Mouse (Mus musculus) CH12.LX (cell line): Measurements from ENCODE around the gene Pls3.

Source experiments
- CTCF ChIP-seq, 2 experiments: IDR thresholded peaks in 1 of 2; conservative IDR thresholded peaks in 1 of 2; 2 replicates each; pipeline ENCODE4 v1.5.1; 2011 to 2012; ENCODE audit warnings: low read depth in 2 of 2, low read length in 2 of 2, improper control_type of control experiment in 1 of 2, inconsistent platforms in 1 of 2, mild to moderate bottlenecking in 1 of 2, moderate library complexity in 1 of 2
- KAT2A ChIP-seq: IDR thresholded peaks from 2 replicates; pipeline ENCODE4 v1.6.1; 2012; ENCODE audit warnings: low read length, improper control_type of control experiment, inconsistent platforms; ENCODE audit not compliant: insufficient replicate concordance
- NRF1 ChIP-seq: IDR thresholded peaks from 2 replicates; pipeline ENCODE4 v1.6.1; 2014; ENCODE audit warnings: low read depth, mild to moderate bottlenecking, inconsistent platforms, low read length, improper control_type of control experiment, moderate library complexity
- PAX5 ChIP-seq: IDR thresholded peaks from 2 replicates; pipeline ENCODE4 v1.6.1; 2012; ENCODE audit warnings: low read length, inconsistent platforms, mixed read lengths
- POLR2A ChIP-seq: IDR thresholded peaks from 2 replicates; pipeline ENCODE4 v1.6.1; 2011; ENCODE audit warnings: low read depth, mild to moderate bottlenecking, improper control_type of control experiment, low read length
- ZC3H11A ChIP-seq: IDR thresholded peaks from 2 replicates; pipeline ENCODE4 v1.6.1; 2012; ENCODE audit warnings: low read depth, mild to moderate bottlenecking, inconsistent platforms, low read length, improper control_type of control experiment
- ZKSCAN1 ChIP-seq: IDR thresholded peaks from 2 replicates; pipeline ENCODE4 v1.6.1; 2012; ENCODE audit warnings: low read depth, inconsistent platforms, low read length, improper control_type of control experiment, borderline replicate concordance

GRCm38 (mm10) chrX:75861715-75862114, 13.3 kb downstream of the Pls3 start:
- no peak for TF ChIP-seq KAT2A
- no peak for TF ChIP-seq POLR2A
- TF ChIP-seq PAX5, result no peak
- no peak for TF ChIP-seq ZC3H11A
- TF ChIP-seq CTCF (conservative IDR thresholded peaks at IDR 0.05 in 1 of 2, IDR thresholded peaks at IDR 0.05 in 1 of 2; ENCODE audit: low read depth in 2 of 2, low read length in 2 of 2), result no peak
- TF ChIP-seq ZKSCAN1, result no peak
- no peak for TF ChIP-seq NRF1
